Mouse (Mus musculus) adrenal gland, adult (tissue): ENCODE data around the gene Myo1b.
"Not testable (repeated sequence)": the region's sequence is repeated elsewhere in the genome, so short reads cannot be mapped to it uniquely, and the experiment has no call there.

Experiments
- DNase-seq, 2 experiments: peaks; one replicate each; pipeline ENCODE4 v3.0.0; 2022 to 2023; ENCODE audit warnings: low spot score in 1 of 2; ENCODE audit not compliant: inconsistent age in 2 of 2

Myo1b gene

GRCm38 (mm10) chr1:51897160-51897572, 18.7 kb downstream of the Myo1b start:
- no peak for DNase-seq

- DNase-seq, result peak; percentile 62 to 70
Measured at GRCm38 (mm10) chr1:51895961-51896360, 19.9 kb downstream of the Myo1b start.

- DNase-seq, result no peak
Measured at GRCm38 (mm10) chr1:51894721-51895120, 21.1 kb downstream of the Myo1b start.

DNA sequence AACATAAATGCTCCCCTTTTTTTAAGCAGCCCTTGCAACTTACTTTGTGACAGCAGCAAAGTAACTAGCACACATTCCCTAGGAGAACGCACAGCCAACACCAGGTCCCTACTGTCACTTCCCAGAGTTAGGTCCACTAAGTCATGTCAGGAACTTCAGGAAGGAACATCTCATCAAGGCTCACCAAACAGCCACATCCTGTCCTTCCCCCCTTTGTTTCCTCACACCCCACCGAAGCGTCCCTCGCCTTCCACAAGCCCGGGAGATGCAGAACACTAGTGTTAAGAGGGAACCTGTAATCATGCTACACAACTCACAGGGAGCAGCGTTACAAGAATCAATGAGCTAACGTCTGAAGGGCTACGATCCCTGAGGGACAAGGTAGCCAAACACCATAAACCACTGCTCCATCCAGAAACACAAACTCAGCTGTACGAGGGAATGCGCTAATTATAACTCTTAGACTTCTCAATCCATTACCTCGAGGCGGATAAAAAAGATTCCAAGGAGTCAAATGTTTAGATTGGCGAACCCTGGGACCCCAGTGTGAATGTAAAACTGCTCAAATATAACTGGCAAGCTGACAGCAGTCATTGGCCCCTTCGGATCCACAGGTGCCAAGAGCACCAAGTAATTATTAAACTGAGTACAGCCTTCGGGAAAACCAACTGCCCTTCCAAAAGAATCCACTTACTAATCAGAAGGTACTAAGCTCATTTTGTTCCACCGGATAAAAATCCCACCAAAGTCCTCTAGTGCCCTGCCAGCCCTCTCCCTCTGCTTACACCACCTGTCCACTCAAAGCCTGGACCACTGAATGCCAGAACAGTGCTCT, 22.1 kb downstream of the Myo1b start:
- peak in 1 of 2 experiments; percentile 50 for DNase-seq

DNA sequence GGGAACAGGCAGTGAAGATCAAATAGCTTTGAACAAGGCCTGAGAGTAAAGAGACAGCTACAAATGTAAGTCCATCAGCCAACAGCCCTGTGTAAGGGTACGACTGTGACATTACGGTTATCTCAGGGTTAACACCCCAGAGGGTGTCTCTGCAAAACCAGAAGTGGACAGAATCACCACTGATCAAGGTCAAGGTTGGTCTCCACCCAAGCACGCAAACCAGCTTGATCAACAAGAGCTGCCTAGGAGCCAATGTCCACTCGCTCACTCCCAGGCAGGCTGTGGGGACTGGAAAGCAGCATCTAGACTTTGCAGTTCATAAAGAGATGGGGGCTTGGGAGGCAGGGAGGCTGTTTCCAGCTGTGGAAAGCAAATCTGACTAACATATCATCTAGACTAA, 23.9 kb downstream of the Myo1b start:
- DNase-seq, result peak in 1 of 2 experiments; percentile 57

DNA sequence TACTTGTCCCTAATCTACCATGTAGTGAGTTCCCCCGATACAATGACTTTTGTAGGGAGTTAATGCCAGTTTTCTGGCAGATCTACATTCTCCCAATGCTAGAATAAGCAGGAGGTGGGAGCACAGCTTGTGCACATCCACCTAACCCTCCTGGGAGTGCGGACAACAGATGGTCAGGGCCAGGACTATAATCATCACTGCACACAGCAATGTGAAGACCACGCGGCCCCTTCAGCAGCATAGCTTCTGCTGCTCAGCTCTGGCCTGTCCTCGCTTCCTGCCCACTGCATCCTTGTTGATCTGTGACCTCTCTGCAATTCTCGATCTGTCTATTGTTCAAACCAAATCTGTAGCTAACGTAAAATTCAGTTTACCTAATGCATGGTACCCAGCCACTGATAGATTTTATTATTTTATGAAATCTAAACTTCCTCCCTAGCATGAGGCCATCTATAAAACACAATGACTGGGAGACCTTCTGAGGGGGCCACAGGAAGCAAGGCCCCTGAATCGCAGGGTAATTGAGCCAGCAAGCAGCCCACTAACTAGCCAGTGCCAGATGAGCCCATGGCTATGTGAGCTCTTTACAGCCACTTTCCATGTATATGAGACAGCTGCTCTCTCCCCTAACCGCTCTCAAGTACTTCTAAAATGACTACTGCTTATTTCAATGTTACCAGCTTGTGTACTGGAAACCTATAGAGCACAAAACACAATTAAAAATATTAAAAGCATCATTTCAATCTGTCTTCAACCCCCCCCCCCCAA, 27.6 kb downstream of the Myo1b start:
- no peak for DNase-seq

DNA sequence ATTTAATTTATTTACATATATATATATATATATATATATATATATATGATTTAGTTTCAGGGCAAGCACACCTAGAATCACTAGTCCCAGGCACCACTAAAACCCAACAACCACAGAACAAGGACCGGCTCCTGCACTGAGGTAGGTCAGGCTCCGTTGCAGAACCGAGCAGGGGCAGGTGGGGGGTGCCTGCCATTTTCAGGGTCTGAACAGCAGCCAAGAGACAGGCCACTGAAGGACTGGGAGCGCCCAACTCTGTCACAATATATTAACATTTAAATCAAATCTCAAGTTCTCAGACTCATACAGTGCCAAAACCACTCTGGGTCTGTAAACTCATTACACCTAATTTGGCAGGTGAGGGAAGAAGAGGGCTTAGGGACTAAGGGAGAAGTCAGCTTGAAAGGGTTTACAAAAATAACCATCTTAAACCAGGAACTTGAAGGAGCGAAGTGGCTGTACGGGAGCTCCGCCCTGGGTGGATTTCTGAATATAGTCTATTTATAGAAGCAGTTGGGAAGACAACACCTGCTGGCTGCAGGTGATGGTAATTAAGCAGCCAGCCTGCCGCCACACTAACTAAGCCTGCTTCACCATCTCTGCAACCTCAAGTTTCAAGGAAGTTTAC, 30.4 kb downstream of the Myo1b start:
- no peak for DNase-seq

GRCm38 (mm10) chr1:51883211-51883610, 32.7 kb downstream of the Myo1b start:
- no peak for DNase-seq

GRCm38 (mm10) chr1:51882752-51883151, 33.1 kb downstream of the Myo1b start:
- no peak for DNase-seq

- DNase-seq, result no peak
Measured at GRCm38 (mm10) chr1:51879927-51880814, 35.7 kb downstream of the Myo1b start.

- DNase-seq, result peak in 1 of 2 experiments; percentile 38
Measured at GRCm38 (mm10) chr1:51879333-51879770, 36.5 kb downstream of the Myo1b start.

- no peak for DNase-seq
Measured at GRCm38 (mm10) chr1:51875462-51876225, 40.2 kb downstream of the Myo1b start.

DNA sequence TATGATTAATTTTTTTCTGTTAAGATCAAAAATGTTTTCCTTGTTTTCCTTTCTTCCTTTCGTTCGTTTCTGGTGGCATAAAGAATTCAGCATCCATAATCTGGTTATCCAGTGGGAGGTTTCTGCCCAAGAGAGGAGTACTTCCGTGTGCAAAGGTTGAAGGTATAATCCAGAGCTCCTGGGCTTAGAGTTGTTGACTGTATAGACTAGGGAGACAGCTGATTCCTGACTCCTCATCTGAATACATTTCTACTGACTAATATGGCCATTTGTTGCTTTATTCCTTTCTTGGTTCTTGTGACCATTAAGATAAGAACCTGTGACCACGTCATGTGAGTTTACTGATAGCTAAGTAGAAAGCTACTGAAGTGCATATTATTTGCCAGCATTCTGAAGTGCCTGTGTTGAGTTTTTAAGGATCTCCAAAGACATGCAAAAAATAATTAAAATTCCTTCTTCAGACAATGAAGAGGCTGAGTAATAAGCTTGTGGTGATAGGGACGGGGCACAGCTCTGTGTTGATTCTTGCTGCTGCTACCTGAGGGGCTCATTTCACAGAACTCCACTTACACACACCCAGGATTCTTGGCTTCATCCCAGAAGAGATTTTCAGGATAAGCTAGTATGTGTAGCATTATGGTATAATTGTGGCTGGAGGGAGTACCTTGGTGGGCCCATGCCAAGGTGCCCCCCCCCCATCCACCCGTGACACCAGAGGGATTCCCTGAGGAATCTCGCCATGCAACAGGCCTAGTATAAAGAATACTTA, 43.2 kb downstream of the Myo1b start:
- DNase-seq, result no peak

DNA sequence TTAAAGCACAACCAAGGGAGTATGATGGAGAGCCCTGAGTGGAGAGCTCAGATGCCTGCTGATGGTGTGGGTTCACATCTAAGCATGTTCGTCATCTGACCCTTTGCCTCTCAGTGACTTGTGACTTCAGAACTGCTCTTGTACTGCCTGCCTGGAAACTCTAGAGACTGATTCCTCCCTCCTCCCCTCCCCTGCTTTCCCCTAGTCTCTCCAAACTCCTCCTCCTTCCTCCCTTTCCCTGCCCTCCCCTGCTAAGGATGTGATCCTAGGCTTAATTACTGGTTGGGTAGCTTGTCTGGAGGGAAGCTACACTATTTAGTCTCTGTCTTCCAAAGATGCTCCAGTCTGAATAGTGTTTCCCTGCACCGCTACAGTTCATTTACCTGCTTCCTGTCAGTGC, 44.6 kb downstream of the Myo1b start:
- not testable (repeated sequence) for DNase-seq

GRCm38 (mm10) chr1:51862828-51863421, 52.9 kb downstream of the Myo1b start:
- DNase-seq, result no peak

GRCm38 (mm10) chr1:51860837-51861236, 55.0 kb downstream of the Myo1b start:
- no peak for DNase-seq

DNA sequence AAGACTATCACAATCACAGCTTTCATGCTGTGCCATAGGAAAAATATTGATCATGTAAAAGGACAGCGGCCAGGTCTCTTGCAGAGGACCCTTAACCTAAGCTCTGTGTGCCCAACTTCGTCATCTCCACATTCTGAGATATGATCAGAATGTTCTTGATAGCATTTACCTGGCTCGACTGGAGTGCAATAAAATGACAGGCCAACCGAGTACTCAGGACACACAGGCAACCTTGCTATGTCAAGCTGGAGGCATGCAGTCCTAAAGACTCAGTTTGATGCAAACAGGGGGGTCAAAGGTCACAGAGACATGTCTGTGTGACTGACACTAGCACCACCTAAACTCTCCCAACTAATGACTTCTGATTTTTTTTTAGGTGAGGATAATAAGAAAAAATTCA, 58.9 kb downstream of the Myo1b start:
- DNase-seq, result no peak

- no peak for DNase-seq
Measured at GRCm38 (mm10) chr1:51856245-51856915, 59.5 kb downstream of the Myo1b start.
